In genomic region chr4:143412219-143413092, GRCm38 (mm10) we compare ENCODE assay signal across 8 mouse cellular contexts. TPM values are rescaled to one million over a fixed set of nuclear protein-coding genes. Genes with fewer than 3 reads are reported as not detected.
DNase-seq lines count a peak whose midpoint lies in the region; ATAC-seq lines count a peak whose summit lies in the region.

Gene Pramef8 (plus strand): TSS chr4:143412426.

- H3K36me3 ChIP-seq in forebrain, embryonic 11.5 days (ENCODE audit: control insufficient read depth, insufficient read depth, low read length): peaks cover 2% of the 10 kb centered on the region
- peaks cover 31% of the 10 kb centered on the region for H3K36me3 ChIP-seq in heart, embryonic 16.5 days (ENCODE audit: control insufficient read depth, insufficient read depth)
- H3K36me3 ChIP-seq in liver, embryonic 15.5 days (replicated peaks): peaks cover 16% of the 10 kb centered on the region
- peaks cover 31% of the 10 kb centered on the region for H3K36me3 ChIP-seq in neural tube, embryonic 12.5 days

- no peaks in the 10 kb centered on the region for H3K4me1 ChIP-seq in forebrain, embryonic 11.5 days (replicated peaks; ENCODE audit: control insufficient read depth, insufficient read depth, low read length)
- peaks cover 6% of the 10 kb centered on the region for H3K4me1 ChIP-seq in heart, embryonic 16.5 days (ENCODE audit: control insufficient read depth, insufficient read depth, low read length)
- H3K4me1 ChIP-seq in liver, embryonic 15.5 days (replicated peaks): peaks cover 8% of the 10 kb centered on the region
- H3K4me1 ChIP-seq in neural tube, embryonic 12.5 days: peaks cover 5% of the 10 kb centered on the region

- peaks cover 4% of the 10 kb centered on the region; the same call in 1 of the 2 replicates for H3K9me3 ChIP-seq in forebrain, embryonic 11.5 days (ENCODE audit: control insufficient read depth, low read length)
- H3K9me3 ChIP-seq in heart, embryonic 16.5 days (replicated peaks; ENCODE audit: control insufficient read depth, low read length): peaks cover 7% of the 10 kb centered on the region; the same call in 1 of the 2 replicates
- H3K9me3 ChIP-seq in liver, embryonic 15.5 days (replicated peaks): no peaks in the 10 kb centered on the region
- peaks cover 5% of the 10 kb centered on the region; the same call in 1 of the 2 replicates for H3K9me3 ChIP-seq in neural tube, embryonic 12.5 days

- no peaks in the 10 kb centered on the region for H3K27me3 ChIP-seq in forebrain, embryonic 11.5 days (ENCODE audit: control insufficient read depth, insufficient read depth, low read length)
- no peaks in the 10 kb centered on the region for H3K27me3 ChIP-seq in heart, embryonic 16.5 days (ENCODE audit: control insufficient read depth, insufficient read depth, low read length)
- no peaks in the 10 kb centered on the region for H3K27me3 ChIP-seq in liver, embryonic 15.5 days
- H3K27me3 ChIP-seq in neural tube, embryonic 12.5 days (replicated peaks): no peaks in the 10 kb centered on the region

- peak within 1 kb of the TSS; percentile 51 for H3K4me2 ChIP-seq in forebrain, embryonic 11.5 days (ENCODE audit: low read depth, low read length, severe bottlenecking)
- peak within 1 kb of the TSS; percentile 77 for H3K4me2 ChIP-seq in heart, embryonic 16.5 days (ENCODE audit: low read depth, low read length)
- H3K4me2 ChIP-seq in liver, embryonic 15.5 days: peak within 1 kb of the TSS; percentile 76
- H3K4me2 ChIP-seq in neural tube, embryonic 12.5 days (replicated peaks): peak within 1 kb of the TSS; percentile 61

- ATAC-seq in forebrain, embryonic 11.5 days (replicated peaks; ENCODE audit: low FRiP score): peak; percentile 96
- peak; percentile 92 for ATAC-seq in heart, embryonic 16.5 days (replicated peaks; ENCODE audit: extremely low read depth, insufficient read depth, low FRiP score)
- ATAC-seq in liver, embryonic 15.5 days (ENCODE audit: insufficient read depth): peak; percentile 92
- ATAC-seq in neural tube, embryonic 12.5 days (ENCODE audit: low FRiP score, low read depth): peak; percentile 93

- peak within 1 kb of the TSS; percentile 51 for H3K4me3 ChIP-seq in forebrain, embryonic 11.5 days (ENCODE audit: low read depth, low read length)
- peak within 1 kb of the TSS; percentile 87 for H3K4me3 ChIP-seq in heart, embryonic 16.5 days (ENCODE audit: low read length)
- peak within 1 kb of the TSS; percentile 77 for H3K4me3 ChIP-seq in liver, embryonic 15.5 days (replicated peaks)
- H3K4me3 ChIP-seq in neural tube, embryonic 12.5 days: peak within 1 kb of the TSS; percentile 44

- under 1% methylated on average over 50 of the region's 50 CpGs for WGBS in forebrain, embryonic 11.5 days
- WGBS in heart, embryonic 16.5 days: under 1% methylated on average over 50 of the region's 50 CpGs
- under 1% methylated on average over 50 of the region's 50 CpGs for WGBS in liver, embryonic 15.5 days (ENCODE audit: insufficient replicate concordance)
- WGBS in neural tube, embryonic 12.5 days: under 1% methylated on average over 50 of the region's 50 CpGs

- H3K27ac ChIP-seq in forebrain, embryonic 11.5 days (ENCODE audit: low read depth, low read length): peak within 1 kb of the TSS; percentile 68
- peak within 1 kb of the TSS; percentile 89 for H3K27ac ChIP-seq in heart, embryonic 16.5 days (ENCODE audit: low read length)
- peak within 1 kb of the TSS; percentile 89 for H3K27ac ChIP-seq in liver, embryonic 15.5 days (replicated peaks)
- H3K27ac ChIP-seq in neural tube, embryonic 12.5 days: peak within 1 kb of the TSS; percentile 79; the same call in 1 of the 2 replicates

- peak within 1 kb of the TSS; percentile 63 for H3K9ac ChIP-seq in forebrain, embryonic 11.5 days (ENCODE audit: low read length)
- H3K9ac ChIP-seq in heart, embryonic 16.5 days (ENCODE audit: low read length): peak within 1 kb of the TSS; percentile 76
- H3K9ac ChIP-seq in liver, embryonic 15.5 days: peak within 1 kb of the TSS; percentile 66
- H3K9ac ChIP-seq in neural tube, embryonic 12.5 days: peak within 1 kb of the TSS; percentile 51; the same call in 1 of the 2 replicates

- peak; percentile 81 to 88 for DNase-seq in CD8-positive naive resting alpha-beta T cell, adult 2 months (ENCODE audit: low read depth in 2 of 2, low spot score in 2 of 2)
- peak; percentile 83 for DNase-seq in c-Kit-positive CD71-positive TER-119-negative erythroid progenitor cells, embryonic 14.5 days (ENCODE audit: low read depth)
- DNase-seq in forebrain, embryonic 11.5 days (ENCODE audit: low spot score): peak; percentile 90
- peak; percentile 94 for DNase-seq in kidney, postnatal 36 days
- DNase-seq in telencephalon, adult 2 months (ENCODE audit: low read depth, low spot score): peak; percentile 94

RNA-seq across cellular contexts. Expression of gene Pramef8, which starts in this region (rescaled TPM):
- 18.1 and 23.0 TPM in 2 replicates for polyA plus RNA-seq in forebrain, embryonic 11.5 days (2014; fragmentation: Nextera tagmentation; extraction: Ambion mirVana)
- 11.6 and 13.4 TPM in 2 replicates for polyA plus RNA-seq in heart, embryonic 16.5 days (2015; fragmentation: Nextera tagmentation; extraction: Ambion mirVana)
- 3.7 and 3.8 TPM in 2 replicates for polyA plus RNA-seq in liver, embryonic 15.5 days (2015; fragmentation: Nextera tagmentation; extraction: Ambion mirVana)
- polyA plus RNA-seq in neural tube, embryonic 12.5 days (2016; fragmentation: Nextera tagmentation; extraction: Ambion mirVana): 21.3 and 23.0 TPM in 2 replicates

Comparison
In these comparisons a context has a peak if more than half of its experiments do, and no peak if none do; other contexts are left out.
1. Peak in every context shown above with its lines: DNase-seq, ATAC-seq, H3K4me3 ChIP-seq and H3K27ac ChIP-seq.